Mouse (Mus musculus): ENCODE measurements around the gene Gon7.

Gene Gon7

GRCm38 (mm10) chr12:102757689-102758402, at the start of gene Gon7, which contains the start of the genes Gm28051 and Ubr7:
Gene Gon7, minus strand, starts transcription at chr12:102757803.
Gene Gm28051, minus strand, starts transcription at chr12:102757765.
Gene Ubr7, plus strand, starts transcription at chr12:102757967.
- DNase-seq (ENCODE audit: low read depth): peak; percentile 97

- peak; percentile 72 for DNase-seq (ENCODE audit: low read depth)
Measured at GRCm38 (mm10) chr12:102799528-102799927, 41.9 kb upstream of the Gon7 start.

- no peak for DNase-seq (ENCODE audit: low read depth)
Measured at GRCm38 (mm10) chr12:102787927-102788326, 30.3 kb upstream of the Gon7 start.

- DNase-seq (ENCODE audit: low read depth): no peak
Measured at GRCm38 (mm10) chr12:102785593-102785985, 28.0 kb upstream of the Gon7 start.

DNA sequence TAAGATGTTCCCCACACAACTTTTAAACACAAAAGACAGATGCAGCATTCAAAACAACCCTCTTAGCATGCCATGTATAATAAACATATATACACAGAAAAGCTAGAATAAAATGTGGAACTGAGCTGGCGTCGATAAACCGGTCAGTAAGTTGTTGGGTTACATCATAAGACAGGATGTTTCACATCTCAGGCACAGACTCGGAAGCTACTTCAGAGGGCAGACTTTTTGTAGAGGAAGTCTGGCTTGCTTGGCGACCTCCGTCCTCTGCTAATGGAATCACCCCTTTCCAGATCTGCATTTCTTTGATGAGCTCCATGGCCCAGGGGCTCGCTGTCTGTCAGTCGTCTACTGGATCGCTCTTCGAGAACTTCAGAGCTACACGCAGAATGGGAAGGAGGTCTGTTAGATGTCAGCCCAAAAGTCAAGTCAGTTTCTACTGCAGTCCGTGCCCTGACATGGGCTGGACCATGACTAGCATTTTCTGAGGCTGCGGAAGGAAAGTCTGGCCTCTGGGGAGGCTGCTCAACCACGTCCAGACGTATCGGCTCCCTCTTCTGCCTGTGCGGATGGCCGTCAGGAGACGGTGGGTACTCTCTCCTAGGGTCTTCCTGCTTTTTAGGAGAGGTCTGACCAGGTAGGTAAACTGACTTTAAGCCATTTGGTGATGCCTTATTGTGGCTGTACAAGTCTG, 27.4 kb upstream of the Gon7 start:
- peak; percentile 23 for DNase-seq (ENCODE audit: low read depth)

DNA sequence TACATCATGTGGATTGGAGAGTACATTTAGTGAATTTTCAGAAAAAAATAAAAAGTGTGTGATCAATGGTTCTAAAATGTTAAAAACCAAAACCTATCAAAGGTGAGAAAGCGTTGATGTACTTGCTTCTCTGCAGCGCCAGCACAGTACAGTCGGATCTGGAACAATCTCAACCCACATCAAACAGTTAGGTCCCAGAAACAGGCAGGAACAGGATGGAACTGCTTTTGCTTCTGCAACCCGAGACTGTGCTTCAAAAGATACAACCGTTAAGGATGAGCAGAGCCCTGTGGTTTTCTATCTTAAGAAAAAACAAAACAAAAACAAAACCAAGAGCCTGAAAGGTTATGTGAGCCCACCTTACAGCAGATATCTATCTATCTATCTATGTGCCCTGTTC, 25.2 kb upstream of the Gon7 start:
- DNase-seq (ENCODE audit: low read depth): no peak

DNA sequence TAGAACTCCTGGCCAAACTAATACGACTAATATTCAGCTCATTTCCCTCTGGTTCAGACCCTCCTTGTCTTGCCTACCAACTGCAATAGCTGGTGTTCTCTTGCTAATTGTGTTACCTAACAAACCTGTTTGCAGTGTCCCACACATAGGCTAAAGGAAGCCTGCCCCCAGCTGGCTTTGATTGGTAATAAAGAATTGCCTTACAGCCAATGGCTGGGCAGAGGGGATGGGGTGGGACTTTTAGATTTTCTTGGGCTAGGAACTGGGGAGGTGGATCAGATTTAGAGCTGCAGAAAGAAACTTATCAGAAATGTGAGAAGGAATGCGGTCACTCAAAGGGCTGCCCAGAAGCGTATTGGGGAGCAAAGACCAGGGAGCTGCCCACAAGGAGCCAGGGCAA, 21.8 kb upstream of the Gon7 start:
- DNase-seq (ENCODE audit: low read depth): peak; percentile 45

DNA sequence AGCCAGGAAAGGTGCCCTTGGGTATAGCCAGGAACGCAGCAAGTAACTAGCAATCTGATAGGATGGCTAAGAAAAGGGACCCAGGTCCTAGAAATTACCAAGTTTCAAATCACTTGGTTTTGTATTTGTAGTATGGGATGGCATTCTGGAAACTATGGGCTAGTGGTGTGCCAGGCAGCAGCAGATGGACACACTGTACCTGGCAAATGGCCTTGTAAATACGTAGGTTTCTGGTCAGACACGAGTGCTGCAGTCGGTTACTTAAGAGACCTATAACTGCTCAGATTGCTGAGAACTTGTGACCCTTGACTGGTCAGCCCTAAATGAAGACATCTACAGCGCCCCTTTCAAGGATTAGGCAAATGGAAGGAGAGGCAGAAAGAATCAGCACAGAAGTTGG, 20.5 kb upstream of the Gon7 start:
- no peak for DNase-seq (ENCODE audit: low read depth)

GRCm38 (mm10) chr12:102776035-102776434, 18.4 kb upstream of the Gon7 start:
- DNase-seq (ENCODE audit: low read depth): no peak

- no peak for DNase-seq (ENCODE audit: low read depth)
Measured at GRCm38 (mm10) chr12:102772676-102773075, 15.1 kb upstream of the Gon7 start.

GRCm38 (mm10) chr12:102771601-102772000, 14.0 kb upstream of the Gon7 start:
- DNase-seq (ENCODE audit: low read depth): no peak

- DNase-seq (ENCODE audit: low read depth): peak; percentile 39
Measured at GRCm38 (mm10) chr12:102769000-102769399, 11.4 kb upstream of the Gon7 start.

DNA sequence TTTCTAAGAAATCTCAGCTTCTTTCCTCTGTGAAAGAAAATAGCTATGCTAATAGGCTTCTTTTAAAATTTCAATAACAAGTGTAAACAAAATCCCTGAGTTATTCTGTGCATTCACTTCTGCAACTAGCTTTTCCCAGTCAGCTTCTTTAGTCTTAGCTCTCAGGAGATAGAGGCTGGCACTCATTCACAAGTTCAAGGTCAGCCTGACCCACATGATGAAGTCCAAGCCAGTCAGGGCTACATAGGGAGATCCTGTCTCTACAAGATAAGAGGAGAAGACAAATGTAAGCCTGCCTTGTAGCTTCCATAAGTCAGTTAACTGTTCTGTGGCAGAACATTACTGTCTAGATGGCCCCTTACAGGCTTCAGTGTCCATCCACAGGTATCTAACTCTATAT, 6.1 kb upstream of the Gon7 start:
- no peak for DNase-seq (ENCODE audit: low read depth)

DNA sequence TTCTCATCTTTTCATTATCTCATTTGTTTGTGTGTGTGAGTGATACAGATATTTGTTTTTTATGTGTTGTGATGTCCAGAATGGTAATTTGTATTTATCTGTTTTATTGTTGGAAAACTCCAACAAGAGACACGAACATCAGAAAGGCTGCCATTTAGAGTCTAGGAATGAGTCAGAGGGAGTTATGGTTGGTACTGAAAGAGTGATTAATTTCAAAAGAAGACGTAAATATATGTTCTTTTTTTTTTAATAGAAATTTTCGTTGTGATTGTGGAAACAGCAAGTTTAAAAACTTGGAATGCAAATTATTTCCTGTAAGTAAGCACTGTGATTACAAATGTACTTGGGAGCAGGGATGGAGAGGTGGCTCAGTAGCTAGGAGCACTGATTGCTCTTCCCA, 4.1 kb upstream of the Gon7 start:
- DNase-seq (ENCODE audit: low read depth): no peak

DNA sequence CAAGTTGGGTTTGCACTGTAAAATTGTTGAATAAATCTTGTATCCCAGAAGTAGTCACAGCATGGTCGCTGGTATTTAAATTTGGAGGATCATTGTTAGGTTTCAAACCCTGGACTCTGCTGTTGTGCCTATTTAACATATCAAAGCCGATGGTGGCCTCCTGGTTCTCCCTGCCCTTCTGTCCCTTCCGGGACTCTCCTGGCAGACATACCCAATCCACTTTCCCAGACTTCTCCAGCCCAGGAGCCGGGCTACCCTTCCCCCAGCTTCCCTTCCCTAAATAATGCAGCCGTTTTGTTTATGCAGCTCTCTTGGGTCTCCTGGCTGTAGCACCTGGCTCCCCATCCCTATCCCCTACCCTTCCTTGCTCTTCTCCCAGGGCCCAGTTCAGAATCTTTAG, 1.3 kb upstream of the Gon7 start:
- no peak for DNase-seq (ENCODE audit: low read depth)

DNA sequence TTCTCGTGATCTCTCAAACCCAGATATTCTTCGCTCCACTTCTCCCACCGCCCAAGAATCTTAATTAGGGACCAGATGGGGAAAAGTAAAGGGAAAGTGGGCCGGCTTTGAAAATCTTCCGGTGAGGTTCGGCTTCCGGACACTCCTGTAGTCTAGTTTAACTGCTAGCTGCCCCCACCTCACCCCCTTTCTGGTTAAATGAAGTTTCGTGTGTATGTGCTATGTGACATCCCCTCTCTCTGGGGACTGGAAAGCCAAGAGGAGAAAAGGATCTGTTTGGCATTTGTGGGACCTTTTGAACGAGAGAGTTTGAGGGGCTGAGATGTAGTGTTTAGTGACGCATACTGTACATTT, 777 bp upstream of the Gon7 start, which contains the start of gene Gm20604:
TSS of gene Gm20604 (minus strand) at position 270 of the 354 bp plus-strand sequence.
- peak; percentile 34 for DNase-seq (ENCODE audit: low read depth)

GRCm38 (mm10) chr12:102757055-102757688, 431 bp downstream of the Gon7 start:
- DNase-seq (ENCODE audit: low read depth): no peak

DNA sequence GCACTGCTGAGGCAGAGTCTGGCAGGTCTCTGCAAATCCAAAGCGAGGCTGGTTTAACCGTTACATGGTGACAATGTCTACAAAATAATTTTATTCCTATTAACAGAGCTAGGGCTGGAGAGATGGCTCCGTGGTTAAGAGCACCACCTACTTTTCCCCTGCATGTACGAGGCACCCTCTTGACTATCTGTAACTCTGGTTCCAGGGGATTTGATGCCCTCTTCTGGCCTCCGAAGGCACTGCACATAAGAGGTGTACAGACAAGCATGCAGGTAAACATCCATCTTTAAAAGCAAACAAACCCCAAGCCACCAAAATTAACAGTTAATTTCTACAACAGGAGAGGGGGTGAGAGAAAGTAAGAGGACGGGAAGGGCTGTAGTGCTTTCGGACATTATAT, 1.3 kb downstream of the Gon7 start:
- peak; percentile 62 for DNase-seq (ENCODE audit: low read depth)

GRCm38 (mm10) chr12:102748256-102748655, 9.3 kb downstream of the Gon7 start:
- DNase-seq (ENCODE audit: low read depth): peak; percentile 41

DNA sequence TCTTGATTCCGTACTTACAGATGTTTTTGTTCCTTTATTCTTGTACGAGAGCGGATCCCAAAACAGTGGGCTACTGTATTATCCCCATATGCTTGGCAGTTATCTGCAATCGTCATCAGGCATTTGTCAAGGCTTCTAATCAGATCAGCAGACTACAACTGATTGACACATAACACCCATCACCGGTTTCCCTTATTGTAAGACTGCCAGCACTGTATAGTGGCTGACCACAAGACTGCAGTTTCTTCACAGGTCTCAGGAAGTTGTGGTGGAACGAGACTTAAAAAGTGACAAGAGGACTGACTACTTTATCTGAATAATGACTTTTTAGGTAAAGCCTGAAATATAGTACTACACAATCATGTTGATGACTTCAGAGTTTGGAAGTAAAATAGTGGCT, 12.8 kb downstream of the Gon7 start:
- DNase-seq (ENCODE audit: low read depth): peak; percentile 95

- peak; percentile 88 for DNase-seq (ENCODE audit: low read depth)
Measured at GRCm38 (mm10) chr12:102743589-102744574, 13.7 kb downstream of the Gon7 start, which contains the start of the genes Moap1 and Tmem251. Gene Moap1, minus strand, starts transcription at chr12:102743661. Gene Tmem251, plus strand, starts transcription at chr12:102743762.

Data from 416B (cell line).